Mouse (Mus musculus): ENCODE measurements around the gene Atxn1. TPM values are rescaled to one million over a fixed set of nuclear protein-coding genes. Genes with fewer than 3 reads are reported as not detected.

Gene Atxn1
- polyA plus RNA-seq, 1 experiment = 2.5 TPM

DNA sequence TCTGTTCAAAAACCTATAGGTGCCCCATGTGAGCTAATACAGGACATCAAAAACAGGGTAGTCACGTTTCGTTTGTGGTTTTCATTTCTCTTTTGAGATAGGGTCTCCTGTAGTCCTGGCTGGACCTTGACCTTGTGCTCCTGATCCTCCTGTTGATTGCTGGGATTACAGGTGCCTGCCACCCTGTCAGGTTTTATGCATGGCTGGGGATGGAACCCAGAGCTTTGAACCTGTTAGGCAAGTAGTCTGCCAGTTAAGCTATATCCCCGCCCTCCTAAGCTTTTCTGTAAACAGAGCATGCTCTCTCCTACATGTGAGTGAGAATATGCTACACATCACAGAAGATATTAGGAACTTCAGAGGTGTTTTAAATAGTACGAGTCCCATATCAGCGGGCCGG is 361.2 kb downstream of the Atxn1 start:
- no peaks in the 10 kb centered on the region for H3K79me2 ChIP-seq (ENCODE audit: control insufficient read depth, insufficient read depth)
- no peak overlapping the region for H3K4me2 ChIP-seq (ENCODE audit: low read depth)
- TF ChIP-seq POLR2AphosphoS2 (IDR thresholded peaks at IDR 0.05; ENCODE audit: insufficient read length, low read depth) = no peak
- TF ChIP-seq TCF12 (IDR thresholded peaks at IDR 0.05; ENCODE audit: insufficient read depth, poor library complexity, severe bottlenecking) = no peak
- no peak for TF ChIP-seq E2F4 (IDR thresholded peaks at IDR 0.05; ENCODE audit: insufficient read depth)
- TF ChIP-seq MAX (IDR thresholded peaks at IDR 0.05; ENCODE audit: low read depth) = no peak
- no peak for TF ChIP-seq MYOG (IDR thresholded peaks at IDR 0.05; ENCODE audit: control insufficient read depth in 1 of 3, insufficient read depth in 1 of 3, insufficient read length in 2 of 3, low read depth in 2 of 3)
- TF ChIP-seq SRF (IDR thresholded peaks at IDR 0.05; ENCODE audit: control insufficient read depth, insufficient read length, low read depth) = no peak
- TF ChIP-seq REST (IDR thresholded peaks at IDR 0.05; ENCODE audit: insufficient read depth, insufficient read length) = no peak
- TF ChIP-seq MYOD1 (IDR thresholded peaks at IDR 0.05; ENCODE audit: control insufficient read depth in 1 of 3, insufficient read length in 2 of 3, low read depth in 2 of 3) = no peak
- no peak for TF ChIP-seq CEBPB (IDR thresholded peaks at IDR 0.05; ENCODE audit: insufficient read depth, poor library complexity, severe bottlenecking)
- TF ChIP-seq POLR2A (IDR thresholded peaks at IDR 0.05; ENCODE audit: insufficient read length, low read depth) = no peak
- TF ChIP-seq USF1 (IDR thresholded peaks at IDR 0.05; ENCODE audit: low read depth) = no peak
- no peak for TF ChIP-seq TCF3 (IDR thresholded peaks at IDR 0.05; ENCODE audit: insufficient read length, low read depth)
- H3ac ChIP-seq (ENCODE audit: control insufficient read depth, insufficient read length) = no peak overlapping the region
- H3K36me3 ChIP-seq (ENCODE audit: control insufficient read depth, insufficient read depth) = no peaks in the 10 kb centered on the region
- H3K27me3 ChIP-seq (ENCODE audit: control insufficient read depth, insufficient read depth, insufficient read length) = no peaks in the 10 kb centered on the region
- no peak overlapping the region for H3K4me3 ChIP-seq

DNA sequence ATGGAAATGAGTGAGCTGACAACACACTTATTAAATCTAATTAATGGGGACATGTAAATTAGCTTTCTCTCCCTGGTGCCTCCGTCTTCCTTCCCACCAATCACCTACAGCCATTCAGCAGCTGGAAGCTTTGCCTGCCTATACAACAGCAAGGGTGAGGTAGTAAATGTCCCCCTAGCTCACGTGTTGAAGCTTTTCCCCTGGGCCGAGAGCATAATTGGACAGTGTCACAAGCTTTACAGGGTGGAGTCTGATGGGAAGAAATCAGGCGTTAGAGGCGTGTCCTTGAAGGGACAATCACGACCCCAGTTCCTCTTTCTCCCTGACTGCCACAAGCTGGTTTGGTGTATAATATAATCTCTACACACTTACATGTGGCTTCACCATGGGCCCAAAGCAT is 364.4 kb downstream of the Atxn1 start:
- Histone ChIP-seq H3K79me2 (ENCODE audit: control insufficient read depth, insufficient read depth) (no peaks in the 10 kb centered on the region), H3K36me3 (ENCODE audit: control insufficient read depth, insufficient read depth) (no peaks in the 10 kb centered on the region), H3K4me3 (no peak overlapping the region), H3K27me3 (ENCODE audit: control insufficient read depth, insufficient read depth, insufficient read length) (no peaks in the 10 kb centered on the region), H3ac (ENCODE audit: control insufficient read depth, insufficient read length) (no peak overlapping the region), H3K4me2 (ENCODE audit: low read depth) (no peak overlapping the region)
- no peak for TF ChIP-seq TCF3 (IDR thresholded peaks at IDR 0.05; ENCODE audit: insufficient read length, low read depth)
- no peak for TF ChIP-seq REST (IDR thresholded peaks at IDR 0.05; ENCODE audit: insufficient read depth, insufficient read length)
- TF ChIP-seq CEBPB (IDR thresholded peaks at IDR 0.05; ENCODE audit: insufficient read depth, poor library complexity, severe bottlenecking) = no peak
- TF ChIP-seq MYOD1 (IDR thresholded peaks at IDR 0.05; ENCODE audit: control insufficient read depth in 1 of 3, insufficient read length in 2 of 3, low read depth in 2 of 3) = no peak
- no peak for TF ChIP-seq E2F4 (IDR thresholded peaks at IDR 0.05; ENCODE audit: insufficient read depth)
- TF ChIP-seq POLR2A (IDR thresholded peaks at IDR 0.05; ENCODE audit: insufficient read length, low read depth) = no peak
- TF ChIP-seq SRF (IDR thresholded peaks at IDR 0.05; ENCODE audit: control insufficient read depth, insufficient read length, low read depth) = no peak
- no peak for TF ChIP-seq MAX (IDR thresholded peaks at IDR 0.05; ENCODE audit: low read depth)
- TF ChIP-seq POLR2AphosphoS2 (IDR thresholded peaks at IDR 0.05; ENCODE audit: insufficient read length, low read depth) = no peak
- TF ChIP-seq TCF12 (IDR thresholded peaks at IDR 0.05; ENCODE audit: insufficient read depth, poor library complexity, severe bottlenecking) = no peak
- no peak for TF ChIP-seq MYOG (IDR thresholded peaks at IDR 0.05; ENCODE audit: control insufficient read depth in 1 of 3, insufficient read depth in 1 of 3, insufficient read length in 2 of 3, low read depth in 2 of 3)
- TF ChIP-seq USF1 (IDR thresholded peaks at IDR 0.05; ENCODE audit: low read depth) = no peak

DNA sequence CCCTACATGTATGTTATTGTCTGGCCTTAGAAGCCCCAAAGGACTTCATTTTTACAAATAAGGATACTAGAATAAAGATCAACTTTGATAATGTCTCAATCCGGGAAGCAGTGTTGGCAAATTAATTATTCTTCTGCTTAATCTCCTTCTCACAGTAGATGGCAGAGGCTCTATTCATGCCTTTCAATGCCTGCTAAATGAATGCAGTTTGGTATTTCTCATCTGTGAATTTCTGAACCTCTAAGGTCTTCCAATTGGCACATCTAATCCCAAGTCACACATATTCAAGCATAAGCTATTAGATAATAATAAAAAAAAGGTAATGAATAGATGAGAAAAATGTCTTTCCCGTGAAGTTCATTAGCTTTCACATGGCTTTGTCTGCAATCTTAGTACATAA is 365.0 kb downstream of the Atxn1 start:
- H3K4me3 ChIP-seq = no peak overlapping the region
- H3K4me2 ChIP-seq (ENCODE audit: low read depth) = no peak overlapping the region
- H3K36me3 ChIP-seq (ENCODE audit: control insufficient read depth, insufficient read depth) = no peaks in the 10 kb centered on the region
- H3K27me3 ChIP-seq (ENCODE audit: control insufficient read depth, insufficient read depth, insufficient read length) = no peaks in the 10 kb centered on the region
- no peaks in the 10 kb centered on the region for H3K79me2 ChIP-seq (ENCODE audit: control insufficient read depth, insufficient read depth)
- no peak overlapping the region for H3ac ChIP-seq (ENCODE audit: control insufficient read depth, insufficient read length)
- TF ChIP-seq SRF (IDR thresholded peaks at IDR 0.05; ENCODE audit: control insufficient read depth, insufficient read length, low read depth) = no peak
- TF ChIP-seq TCF12 (IDR thresholded peaks at IDR 0.05; ENCODE audit: insufficient read depth, poor library complexity, severe bottlenecking) = no peak
- no peak for TF ChIP-seq REST (IDR thresholded peaks at IDR 0.05; ENCODE audit: insufficient read depth, insufficient read length)
- no peak for TF ChIP-seq POLR2AphosphoS2 (IDR thresholded peaks at IDR 0.05; ENCODE audit: insufficient read length, low read depth)
- no peak for TF ChIP-seq E2F4 (IDR thresholded peaks at IDR 0.05; ENCODE audit: insufficient read depth)
- no peak for TF ChIP-seq MYOG (IDR thresholded peaks at IDR 0.05; ENCODE audit: control insufficient read depth in 1 of 3, insufficient read depth in 1 of 3, insufficient read length in 2 of 3, low read depth in 2 of 3)
- no peak for TF ChIP-seq POLR2A (IDR thresholded peaks at IDR 0.05; ENCODE audit: insufficient read length, low read depth)
- no peak for TF ChIP-seq TCF3 (IDR thresholded peaks at IDR 0.05; ENCODE audit: insufficient read length, low read depth)
- no peak for TF ChIP-seq MAX (IDR thresholded peaks at IDR 0.05; ENCODE audit: low read depth)
- TF ChIP-seq USF1 (IDR thresholded peaks at IDR 0.05; ENCODE audit: low read depth) = no peak
- no peak for TF ChIP-seq MYOD1 (IDR thresholded peaks at IDR 0.05; ENCODE audit: control insufficient read depth in 1 of 3, insufficient read length in 2 of 3, low read depth in 2 of 3)
- TF ChIP-seq CEBPB (IDR thresholded peaks at IDR 0.05; ENCODE audit: insufficient read depth, poor library complexity, severe bottlenecking) = no peak

- no peak for TF ChIP-seq TCF3 (IDR thresholded peaks at IDR 0.05; ENCODE audit: insufficient read length, low read depth)
- no peaks in the 10 kb centered on the region for H3K36me3 ChIP-seq (ENCODE audit: control insufficient read depth, insufficient read depth)
- H3K79me2 ChIP-seq (ENCODE audit: control insufficient read depth, insufficient read depth) = no peaks in the 10 kb centered on the region
- no peak overlapping the region for H3K4me2 ChIP-seq (ENCODE audit: low read depth)
- no peaks in the 10 kb centered on the region for H3K27me3 ChIP-seq (ENCODE audit: control insufficient read depth, insufficient read depth, insufficient read length)
- no peak overlapping the region for H3K4me3 ChIP-seq
- H3ac ChIP-seq (ENCODE audit: control insufficient read depth, insufficient read length) = no peak overlapping the region
Observed at GRCm38 (mm10) chr13:45595416-45595815, 369.4 kb downstream of the Atxn1 start.

DNA sequence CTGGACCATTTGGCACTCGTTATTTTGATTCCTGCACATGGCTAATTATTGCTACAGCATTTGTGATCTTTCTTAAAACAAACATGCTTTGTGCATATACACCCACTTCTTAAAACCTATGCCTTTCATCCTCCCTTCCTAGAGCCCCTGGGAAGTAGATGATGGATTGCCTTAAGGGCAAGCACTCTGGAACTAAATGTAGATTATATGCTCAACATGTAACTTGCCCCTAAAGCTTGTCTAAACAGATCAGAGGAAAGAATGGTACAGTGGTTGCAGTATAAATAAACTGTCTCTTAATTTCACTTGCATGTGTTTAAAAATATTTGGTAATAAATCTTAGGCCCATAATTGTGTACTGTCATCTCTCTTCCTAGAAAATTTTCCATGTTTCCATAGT is 370.9 kb downstream of the Atxn1 start:
- no peak for TF ChIP-seq MYOG (IDR thresholded peaks at IDR 0.05; ENCODE audit: control insufficient read depth in 1 of 3, insufficient read depth in 1 of 3, insufficient read length in 2 of 3, low read depth in 2 of 3)
- TF ChIP-seq TCF3 (IDR thresholded peaks at IDR 0.05; ENCODE audit: insufficient read length, low read depth) = no peak
- TF ChIP-seq TCF12 (IDR thresholded peaks at IDR 0.05; ENCODE audit: insufficient read depth, poor library complexity, severe bottlenecking) = no peak
- no peak for TF ChIP-seq CEBPB (IDR thresholded peaks at IDR 0.05; ENCODE audit: insufficient read depth, poor library complexity, severe bottlenecking)
- TF ChIP-seq MYOD1 (IDR thresholded peaks at IDR 0.05; ENCODE audit: control insufficient read depth in 1 of 3, insufficient read length in 2 of 3, low read depth in 2 of 3) = no peak
- no peak for TF ChIP-seq USF1 (IDR thresholded peaks at IDR 0.05; ENCODE audit: low read depth)
- no peak for TF ChIP-seq POLR2A (IDR thresholded peaks at IDR 0.05; ENCODE audit: insufficient read length, low read depth)
- no peak overlapping the region for H3K4me2 ChIP-seq (ENCODE audit: low read depth)

More for the DNA sequence above, 370.9 kb downstream of the Atxn1 start:
- Histone ChIP-seq H3K36me3 (ENCODE audit: control insufficient read depth, insufficient read depth) (no peaks in the 10 kb centered on the region), H3K27me3 (ENCODE audit: control insufficient read depth, insufficient read depth, insufficient read length) (no peaks in the 10 kb centered on the region), H3K79me2 (ENCODE audit: control insufficient read depth, insufficient read depth) (no peaks in the 10 kb centered on the region), H3K4me3 (no peak overlapping the region), H3ac (ENCODE audit: control insufficient read depth, insufficient read length) (no peak overlapping the region)

All from myocyte (in vitro differentiated cells).